Mouse (Mus musculus) hindbrain, embryonic 16.5 days (tissue): ENCODE data around the gene Sh3pxd2b. TPM values are rescaled to one million over a fixed set of nuclear protein-coding genes. Genes with fewer than 3 reads are reported as not detected.

Source experiments
- ATAC-seq: fragments of 200-750 bp; cut with Nextera tagmentation; 2 replicates; pipeline ENCODE4 v1.8.0; 2017; ENCODE audit warnings: moderate TSS enrichment, moderate library complexity
- H3K27ac ChIP-seq: fragments of 300-500 bp; sonication (generic); 2 replicates; pipeline ENCODE4 v1.5.1; 2014; ENCODE audit warnings: low read depth, mild to moderate bottlenecking, control low read depth, low read length, moderate library complexity
- H3K27me3 ChIP-seq: fragments of 300-500 bp; sonication (generic); replicated peaks from 2 replicates; pipeline ENCODE4 v1.6.1; 2014; ENCODE audit warnings: low read length; ENCODE audit not compliant: control insufficient read depth, insufficient read depth
- H3K36me3 ChIP-seq: fragments of 300-500 bp; sonication (generic); 2 replicates; pipeline ENCODE4 v1.6.1; 2014; ENCODE audit warnings: mild to moderate bottlenecking, low read length, moderate library complexity, mixed read lengths; ENCODE audit not compliant: control insufficient read depth, insufficient read depth
- H3K4me1 ChIP-seq: fragments of 300-500 bp; sonication (generic); 2 replicates; pipeline ENCODE4 v1.6.1; 2014; ENCODE audit warnings: low read depth, low read length; ENCODE audit not compliant: control insufficient read depth, insufficient read depth
- H3K4me2 ChIP-seq: fragments of 300-500 bp; sonication (generic); 2 replicates; pipeline ENCODE4 v1.6.1; 2014; ENCODE audit warnings: mild to moderate bottlenecking, low read length, control low read depth, moderate library complexity
- H3K4me3 ChIP-seq: fragments of 300-500 bp; sonication (generic); 2 replicates; pipeline ENCODE4 v1.5.1; 2014; ENCODE audit warnings: mild to moderate bottlenecking, low read length, control low read depth, moderate library complexity
- H3K9ac ChIP-seq: fragments of 300-500 bp; sonication (generic); 2 replicates; pipeline ENCODE4 v1.6.1; 2014; ENCODE audit warnings: low read depth, mild to moderate bottlenecking, control low read depth, low read length, moderate library complexity
- H3K9me3 ChIP-seq: fragments of 300-500 bp; sonication (generic); 2 replicates; pipeline ENCODE4 v1.6.1; 2014; ENCODE audit warnings: mild to moderate bottlenecking, low read length, moderate library complexity; ENCODE audit not compliant: control insufficient read depth
- WGBS: fragments of 180-500 bp; shearing (Covaris S2); extraction: QIAGEN DNeasy Blood & Tissue Kit; methylation state at CpG from one replicate; pipeline ENCODE4 v1.1.7; 2014; 5-methylcytosine and 5-hydroxymethylcytosine counted together
- polyA plus RNA-seq: library from polyadenylated mRNA; unstranded; fragments of >200 nt; fragmentation: Nextera tagmentation; extraction: Ambion mirVana; gene quantifications from 2 replicates; pipeline ENCODE4 v1.2.1, GENCODE M21; 2015

Gene Sh3pxd2b
- polyA plus RNA-seq, 1 experiment from 2014 or later: 15.8 TPM

DNA sequence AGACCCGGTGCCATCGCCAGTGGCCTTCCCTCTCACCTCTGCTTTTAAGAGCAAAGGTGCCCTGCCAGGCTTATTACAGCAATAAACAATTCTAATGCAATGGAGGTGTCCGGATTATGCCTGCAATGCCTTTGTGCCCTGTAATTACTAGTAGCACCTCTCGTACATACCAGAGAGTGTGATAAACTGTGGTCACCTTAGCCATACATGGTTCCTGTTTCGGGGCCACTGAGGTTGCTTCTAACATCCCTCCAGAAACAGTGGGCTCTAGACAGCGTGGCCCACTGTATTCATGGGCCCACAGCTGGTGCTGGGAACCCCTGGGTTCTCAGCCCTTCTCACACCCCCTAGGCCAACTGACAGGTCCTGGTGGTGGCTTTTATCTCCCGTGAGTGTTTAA is 79.9 kb downstream of the Sh3pxd2b start:
- no peak overlapping the region for H3K9ac ChIP-seq
- H3K4me2 ChIP-seq: no peak overlapping the region
- H3K4me1 ChIP-seq: peaks cover 3% of the 10 kb centered on the region; the same call in 1 of the 2 replicates
- 86% methylated on average over 7 of the region's 7 CpGs for WGBS
- H3K4me3 ChIP-seq: no peak overlapping the region
- ATAC-seq: no peak
- peaks cover 9% of the 10 kb centered on the region for H3K36me3 ChIP-seq
- no peaks in the 10 kb centered on the region for H3K9me3 ChIP-seq
- H3K27ac ChIP-seq: no peak overlapping the region
- H3K27me3 ChIP-seq: no peaks in the 10 kb centered on the region

DNA sequence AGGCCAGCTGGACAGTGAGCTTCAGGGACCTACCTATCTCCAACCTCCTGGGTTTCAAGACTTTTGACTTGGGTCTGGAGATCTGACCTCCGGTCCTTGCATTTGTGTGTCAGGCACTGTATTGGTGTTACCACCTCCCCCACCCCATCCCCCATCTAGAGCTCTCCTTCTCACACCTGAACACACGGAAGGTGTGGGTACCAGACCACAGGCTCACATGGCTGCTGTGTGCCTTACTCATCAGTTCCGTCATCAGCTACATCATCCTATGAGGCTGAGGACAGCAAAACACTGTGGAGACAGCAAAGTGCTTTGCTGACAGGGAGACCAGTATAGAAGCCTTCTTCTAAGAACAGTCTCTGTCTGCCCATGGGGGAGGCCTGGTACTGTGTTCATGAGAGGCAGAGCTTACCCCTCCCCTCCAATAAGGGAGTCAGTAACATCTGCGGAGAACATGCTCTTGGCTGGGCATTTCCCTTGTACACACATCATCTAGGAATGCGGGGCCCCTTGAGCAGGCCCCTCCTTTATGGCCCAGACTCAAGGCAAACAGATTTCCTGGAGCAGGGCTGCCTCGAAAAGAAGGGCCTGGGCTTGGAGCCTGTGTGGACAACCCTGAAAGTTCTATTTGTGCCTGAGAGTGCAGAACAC is 87.9 kb downstream of the Sh3pxd2b start:
- H3K4me3 ChIP-seq: no peak overlapping the region
- H3K9ac ChIP-seq: no peak overlapping the region
- H3K9me3 ChIP-seq: no peaks in the 10 kb centered on the region
- H3K27ac ChIP-seq: no peak overlapping the region
- H3K4me2 ChIP-seq: no peak overlapping the region
- ATAC-seq: 0 out of 2 replicates have a peak, but pooled peaks have one; percentile 40
- WGBS: 73% methylated on average over 6 of the region's 6 CpGs
- no peaks in the 10 kb centered on the region for H3K36me3 ChIP-seq
- no peaks in the 10 kb centered on the region for H3K4me1 ChIP-seq
- no peaks in the 10 kb centered on the region for H3K27me3 ChIP-seq

DNA sequence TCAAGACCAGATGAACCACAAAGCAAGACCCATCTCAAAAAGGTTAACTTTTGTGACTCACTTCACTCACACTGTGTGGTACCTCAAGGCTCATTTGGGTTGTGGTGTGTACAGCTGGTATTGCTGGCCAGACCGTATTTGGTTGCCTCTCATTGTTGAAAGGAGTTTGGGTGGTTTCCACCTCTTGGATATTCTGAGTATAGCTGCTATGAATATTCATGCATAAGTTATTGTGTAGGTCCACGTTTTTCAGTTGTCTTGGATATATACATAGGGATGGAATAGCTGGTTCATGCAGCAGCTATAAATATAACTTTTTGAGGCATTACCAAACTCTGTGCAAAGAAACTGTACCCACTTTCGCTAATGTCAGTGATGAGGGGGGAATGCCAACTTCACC is 95.0 kb downstream of the Sh3pxd2b start:
- H3K9ac ChIP-seq: no peak overlapping the region
- 74% methylated on average over 3 of the region's 3 CpGs for WGBS
- no peaks in the 10 kb centered on the region for H3K27me3 ChIP-seq
- no peaks in the 10 kb centered on the region for H3K9me3 ChIP-seq
- no peaks in the 10 kb centered on the region for H3K36me3 ChIP-seq
- no peak for ATAC-seq
- H3K4me3 ChIP-seq: no peak overlapping the region
- H3K4me1 ChIP-seq: no peaks in the 10 kb centered on the region
- no peak overlapping the region for H3K27ac ChIP-seq
- no peak overlapping the region for H3K4me2 ChIP-seq

DNA sequence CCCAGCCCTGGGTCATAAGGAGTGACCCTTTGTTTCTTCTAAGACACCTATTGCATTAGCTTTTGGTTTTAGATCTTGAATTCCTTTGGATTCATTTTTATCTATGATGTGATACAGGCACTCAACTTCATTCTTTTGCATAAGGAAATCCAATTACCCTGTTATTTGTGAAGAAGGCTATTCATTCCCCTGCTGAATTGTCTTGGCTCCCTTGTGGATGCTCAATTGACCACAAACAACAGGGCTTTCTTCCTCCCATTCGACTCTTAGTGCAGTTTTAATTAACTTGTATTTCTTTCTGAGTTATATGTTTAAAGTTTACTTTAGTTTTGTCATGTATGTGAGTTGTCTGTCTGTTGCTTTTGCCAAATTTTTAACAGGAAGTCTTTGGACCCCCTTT is 96.6 kb downstream of the Sh3pxd2b start:
- 8% methylated on average over 1 of the region's 1 CpGs for whole genome bisulfite sequencing
- Histone ChIP-seq H3K4me1 (no peaks in the 10 kb centered on the region), H3K9ac (no peak overlapping the region), H3K36me3 (no peaks in the 10 kb centered on the region), H3K9me3 (no peaks in the 10 kb centered on the region), H3K27ac (no peak overlapping the region), H3K4me2 (no peak overlapping the region), H3K27me3 (no peaks in the 10 kb centered on the region), H3K4me3 (no peak overlapping the region)
- no peak for ATAC-seq

DNA sequence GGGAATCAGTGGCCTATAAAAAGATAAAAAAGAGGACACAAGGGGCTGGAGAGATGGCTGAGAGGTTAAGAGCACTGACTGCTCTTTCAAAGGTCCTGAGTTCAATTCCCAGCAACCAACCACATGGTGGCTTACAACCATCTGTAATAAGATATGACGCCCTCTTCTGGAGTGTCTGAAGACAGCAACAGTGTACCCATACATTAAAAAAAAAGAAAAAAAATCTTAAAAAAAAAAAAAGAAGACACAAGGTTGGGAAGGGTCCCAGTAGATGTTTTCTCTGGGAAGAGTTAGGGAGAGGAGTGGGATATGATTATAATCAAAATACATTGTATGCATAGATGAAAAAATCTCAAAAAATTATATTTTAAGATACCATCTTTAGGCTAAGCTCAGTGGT is 97.5 kb downstream of the Sh3pxd2b start:
- Histone ChIP-seq H3K36me3 (no peaks in the 10 kb centered on the region), H3K9ac (no peak overlapping the region), H3K9me3 (no peaks in the 10 kb centered on the region), H3K27me3 (no peaks in the 10 kb centered on the region), H3K4me1 (no peaks in the 10 kb centered on the region), H3K4me2 (no peak overlapping the region), H3K4me3 (no peak overlapping the region), H3K27ac (no peak overlapping the region)
- 70% methylated on average over 1 of the region's 1 CpGs for WGBS
- ATAC-seq: no peak

DNA sequence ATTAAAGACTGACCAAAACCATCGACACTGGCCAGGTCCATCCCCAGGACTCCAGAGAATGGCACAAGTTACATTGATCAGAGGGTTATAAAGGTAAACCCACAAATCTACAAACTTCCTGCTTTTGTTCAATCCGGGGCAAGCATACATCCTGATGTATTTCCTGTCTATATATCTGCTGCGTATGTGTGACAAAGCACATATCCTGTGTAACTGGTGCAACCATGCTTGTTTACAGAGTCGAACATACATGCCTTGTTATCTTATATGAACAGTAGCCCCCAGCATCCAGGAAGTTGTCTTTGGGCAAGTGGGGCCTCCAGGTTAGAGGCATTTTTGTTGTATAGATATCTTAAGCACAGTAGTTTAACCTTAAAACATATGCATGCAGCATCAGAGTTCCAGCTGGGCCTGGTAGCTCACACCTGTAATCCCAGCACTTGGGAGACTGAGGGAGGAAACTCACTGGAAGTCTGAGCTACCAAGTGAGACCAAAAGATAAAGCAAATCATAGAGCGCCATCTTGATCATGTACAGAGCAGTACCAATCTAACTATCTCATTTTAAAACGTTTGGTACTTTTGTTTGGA is 98.1 kb downstream of the Sh3pxd2b start:
- H3K4me1 ChIP-seq: no peaks in the 10 kb centered on the region
- no peak for ATAC-seq
- 83% methylated on average over 6 of the region's 6 CpGs for WGBS

DNA sequence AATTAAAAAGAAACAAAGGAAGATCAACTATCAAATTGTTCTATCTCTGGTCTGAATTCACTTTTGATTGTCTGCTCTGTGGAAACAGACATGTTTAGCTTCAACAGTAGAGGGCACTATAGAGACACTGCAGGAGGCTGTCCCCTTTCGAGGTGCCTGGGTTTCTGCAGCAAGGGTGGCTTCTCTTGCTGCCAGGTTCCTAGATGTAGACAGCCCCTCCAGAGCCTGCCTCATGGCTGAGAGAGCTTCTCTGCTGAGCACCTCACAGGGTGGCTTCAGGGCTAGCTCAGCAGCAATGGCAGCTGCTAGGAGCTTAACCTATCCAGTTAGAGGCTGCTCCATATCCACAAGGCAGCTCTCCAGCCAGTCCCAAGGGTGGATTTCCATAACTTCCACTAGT is 102.6 kb downstream of the Sh3pxd2b start:
- no peak overlapping the region for H3K9ac ChIP-seq
- no peaks in the 10 kb centered on the region for H3K9me3 ChIP-seq
- no peaks in the 10 kb centered on the region for H3K36me3 ChIP-seq
- WGBS: 8% methylated on average over 1 of the region's 1 CpGs
- H3K4me2 ChIP-seq: no peak overlapping the region
- no peak overlapping the region for H3K4me3 ChIP-seq
- H3K27ac ChIP-seq: no peak overlapping the region
- H3K4me1 ChIP-seq: peaks cover 9% of the 10 kb centered on the region
- no peak for ATAC-seq
- H3K27me3 ChIP-seq: no peaks in the 10 kb centered on the region

More for the DNA sequence above, 98.1 kb downstream of the Sh3pxd2b start:
- H3K4me3 ChIP-seq: no peak overlapping the region
- H3K27me3 ChIP-seq: no peaks in the 10 kb centered on the region
- no peak overlapping the region for H3K27ac ChIP-seq
- no peaks in the 10 kb centered on the region for H3K36me3 ChIP-seq
- H3K9me3 ChIP-seq: no peaks in the 10 kb centered on the region
- H3K4me2 ChIP-seq: no peak overlapping the region
- H3K9ac ChIP-seq: no peak overlapping the region

DNA sequence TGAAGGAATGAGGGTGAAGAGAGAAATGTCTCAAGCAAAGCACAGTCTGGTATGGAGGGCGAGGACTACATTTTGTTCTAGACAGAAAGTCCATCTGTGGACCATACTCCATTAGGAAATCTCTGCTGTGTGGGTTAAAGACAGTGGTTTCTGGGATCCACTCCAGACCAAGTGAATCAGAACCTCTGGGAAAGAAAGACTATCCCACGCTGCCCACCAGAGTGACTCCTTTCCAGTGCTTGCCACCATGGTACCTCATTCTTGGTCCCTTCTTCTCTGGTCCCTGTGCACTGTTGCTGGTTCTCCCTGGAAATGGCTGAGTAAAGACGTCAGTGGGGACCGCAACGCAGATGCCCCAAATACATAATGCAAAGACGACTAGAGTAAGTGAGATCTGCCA is 103.7 kb downstream of the Sh3pxd2b start:
- no peak overlapping the region for H3K4me2 ChIP-seq
- no peak for ATAC-seq
- peaks cover 10% of the 10 kb centered on the region for H3K4me1 ChIP-seq
- no peak overlapping the region for H3K9ac ChIP-seq
- no peaks in the 10 kb centered on the region for H3K27me3 ChIP-seq
- no peaks in the 10 kb centered on the region for H3K9me3 ChIP-seq
- no peak overlapping the region for H3K4me3 ChIP-seq
- no peaks in the 10 kb centered on the region for H3K36me3 ChIP-seq
- 94% methylated on average over 6 of the region's 6 CpGs for WGBS
- no peak overlapping the region for H3K27ac ChIP-seq

DNA sequence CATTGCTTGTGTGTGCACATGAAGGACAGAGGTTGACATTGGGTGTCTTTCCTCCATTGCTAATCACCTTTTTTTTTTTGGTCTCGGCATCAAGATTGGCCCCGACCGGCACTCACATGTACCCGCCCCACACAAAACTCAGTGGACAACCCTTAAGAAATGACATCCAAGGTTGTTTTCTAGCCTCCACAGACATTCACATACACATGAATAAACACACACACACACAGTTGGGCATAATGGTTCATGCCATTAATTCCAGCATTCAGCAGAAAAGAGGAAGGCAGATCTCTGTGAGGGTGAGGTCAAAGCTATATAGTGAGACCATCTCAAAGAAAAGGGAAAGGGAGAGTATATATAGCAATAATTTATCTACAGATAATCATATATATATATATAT is 105.1 kb downstream of the Sh3pxd2b start:
- no peak for ATAC-seq

More for the DNA sequence above, 105.1 kb downstream of the Sh3pxd2b start:
- no peak overlapping the region for H3K4me3 ChIP-seq
- 95% methylated on average over 4 of the region's 4 CpGs for WGBS
- H3K27me3 ChIP-seq: no peaks in the 10 kb centered on the region
- peaks cover 17% of the 10 kb centered on the region for H3K4me1 ChIP-seq
- H3K36me3 ChIP-seq: no peaks in the 10 kb centered on the region
- no peak overlapping the region for H3K4me2 ChIP-seq
- no peak overlapping the region for H3K9ac ChIP-seq
- H3K9me3 ChIP-seq: no peaks in the 10 kb centered on the region
- H3K27ac ChIP-seq: no peak overlapping the region
